Mouse (Mus musculus) bone marrow, adult 2 months (tissue): ENCODE measurements at regions not wholly inside any gene's neighbourhood (a gene's known extent, or its start where the extent isn't known, plus 50 kb on each side); places are given as distances from the start of the nearest gene placed in this dataset.

ENCODE experiments used
- CTCF ChIP-seq: fragments of 200-500 bp; IDR thresholded peaks from 2 replicates; pipeline ENCODE4 v1.5.1; 2011; ENCODE audit warnings: low read length, control low read depth; ENCODE audit not compliant: control insufficient read depth, insufficient read depth
- POLR2A ChIP-seq: fragments of 200-500 bp; IDR thresholded peaks from 2 replicates; pipeline ENCODE4 v1.6.1; 2011; ENCODE audit warnings: low read depth, mild to moderate bottlenecking, control low read depth, low read length, borderline replicate concordance; ENCODE audit not compliant: control insufficient read depth

GRCm38 (mm10) chr15:62286666-62287655, 1364.1 kb upstream of the A1bg start:
- no peak for TF ChIP-seq CTCF
- TF ChIP-seq POLR2A = no peak
